Mouse (Mus musculus): Measurements from ENCODE around the gene Smyd4.
"Not testable (repeated sequence)": the region's sequence is repeated elsewhere in the genome, so short reads cannot be mapped to it uniquely, and the experiment has no call there.

Gene Smyd4

GRCm38 (mm10) chr11:75344716-75345115 is 3.5 kb upstream of the Smyd4 start:
- no peak for DNase-seq (ENCODE audit: low read depth, low spot score)

GRCm38 (mm10) chr11:75346556-75347187 is 1.6 kb upstream of the Smyd4 start:
- no peak for DNase-seq (ENCODE audit: low read depth, low spot score)

DNA sequence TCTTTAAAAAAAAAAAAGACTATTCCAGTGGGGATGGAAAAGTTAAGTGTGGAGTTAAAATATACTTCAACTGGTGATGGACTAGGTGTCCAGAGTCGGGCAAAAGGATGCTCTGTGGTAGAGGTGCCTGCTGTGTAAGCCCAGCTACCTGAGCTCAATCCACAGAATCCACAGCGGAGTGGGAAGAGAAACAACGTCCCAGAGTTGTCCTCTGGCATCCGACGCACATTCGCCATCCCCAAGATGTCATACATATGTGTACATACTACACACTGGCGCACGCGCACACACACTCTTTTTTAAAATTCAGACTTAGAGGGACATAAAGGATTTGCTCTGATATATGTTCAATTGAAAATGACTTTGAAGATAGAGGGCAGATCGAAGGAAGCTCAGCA is 1.0 kb upstream of the Smyd4 start:
- no peak for DNase-seq (ENCODE audit: low read depth, low spot score)

GRCm38 (mm10) chr11:75347596-75347995 is 637 bp upstream of the Smyd4 start:
- no peak for DNase-seq (ENCODE audit: low read depth, low spot score)

DNA sequence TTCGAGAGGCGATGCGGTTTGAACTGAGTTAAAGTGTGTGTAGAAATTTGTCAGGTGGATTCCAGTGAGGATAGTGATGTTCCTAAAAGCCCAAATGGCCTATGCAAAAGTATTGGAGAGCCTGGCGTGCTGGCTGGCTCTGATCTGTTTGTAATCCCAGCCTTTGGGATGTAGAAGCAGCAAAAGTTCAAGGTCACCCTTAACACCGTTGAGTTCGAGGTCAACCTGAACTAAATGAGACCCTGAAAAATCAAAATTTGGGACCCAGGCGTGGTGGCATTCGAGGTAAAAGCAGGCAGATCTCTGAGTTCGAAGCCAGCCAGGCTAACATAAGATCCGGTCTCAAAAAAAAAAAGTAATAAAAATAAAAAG is 643 bp downstream of the Smyd4 start:
- DNase-seq (ENCODE audit: low read depth, low spot score), result no peak

DNA sequence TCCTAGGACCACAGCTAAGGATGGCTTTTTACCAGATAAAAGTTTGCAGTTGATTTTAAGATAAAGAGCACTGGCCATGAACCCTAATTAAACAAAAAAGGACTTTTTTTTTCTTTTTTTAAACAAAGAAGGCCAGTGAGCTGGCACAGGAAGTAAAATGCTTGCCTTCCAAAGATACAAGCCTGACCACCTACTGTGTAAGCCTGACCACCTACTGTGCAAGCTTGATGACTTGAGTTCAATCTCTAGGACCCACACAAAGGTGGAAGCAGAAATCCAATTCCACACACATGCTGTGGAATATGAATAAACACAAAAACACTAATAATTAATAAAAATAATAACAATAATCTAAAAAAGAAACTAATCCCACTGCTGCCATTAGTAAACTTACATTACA is 3.0 kb downstream of the Smyd4 start:
- DNase-seq (ENCODE audit: low read depth, low spot score), result no peak

DNA sequence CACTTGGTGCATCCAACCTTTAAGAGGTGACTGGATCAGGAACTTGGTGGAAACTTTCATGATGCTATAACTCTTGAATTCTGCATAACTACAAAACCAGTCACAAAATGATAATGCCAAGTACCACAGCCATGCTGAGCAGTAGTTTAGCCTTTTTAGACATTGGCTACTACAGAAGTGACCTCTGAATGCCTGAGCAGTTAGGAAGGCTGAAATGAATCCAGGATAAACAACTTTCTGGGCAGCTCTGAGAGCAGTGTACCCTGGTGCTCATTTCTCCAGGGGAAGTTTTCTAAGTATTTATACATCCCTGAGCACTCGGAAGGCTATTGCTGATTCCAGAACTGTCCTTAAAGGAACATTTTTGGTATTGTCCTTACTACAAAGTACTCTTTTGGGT is 7.2 kb downstream of the Smyd4 start:
- DNase-seq (ENCODE audit: low read depth, low spot score), result no peak

- DNase-seq (ENCODE audit: low read depth, low spot score), result no peak
Observed at GRCm38 (mm10) chr11:75377125-75377524, 28.9 kb downstream of the Smyd4 start.

- not testable (repeated sequence) for DNase-seq (ENCODE audit: low read depth, low spot score)
Observed at GRCm38 (mm10) chr11:75378786-75379185, 30.6 kb downstream of the Smyd4 start.

DNA sequence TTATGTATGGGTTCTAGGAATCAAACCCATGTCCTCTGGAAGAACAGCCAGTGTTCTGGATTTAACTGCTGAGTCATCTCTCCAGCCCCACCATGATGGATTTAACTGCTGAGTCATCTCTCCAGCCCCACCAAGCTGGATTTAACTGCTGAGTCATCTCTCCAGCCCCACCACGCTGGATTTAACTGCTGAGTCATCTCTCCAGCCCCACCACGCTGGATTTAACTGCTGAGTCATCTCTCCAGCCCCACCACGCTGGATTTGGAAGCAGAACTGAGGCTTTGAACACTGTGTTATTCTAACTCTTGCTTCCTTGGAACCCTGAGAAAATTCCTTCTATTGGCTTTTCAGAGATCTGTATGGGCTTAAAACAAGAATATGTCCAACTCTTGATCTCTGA is 35.3 kb downstream of the Smyd4 start:
- DNase-seq (ENCODE audit: low read depth, low spot score), result not testable (repeated sequence)

- no peak for DNase-seq (ENCODE audit: low read depth, low spot score)
Observed at GRCm38 (mm10) chr11:75395611-75396010, 47.4 kb downstream of the Smyd4 start.

- no peak for DNase-seq (ENCODE audit: low read depth, low spot score)
Observed at GRCm38 (mm10) chr11:75397452-75397851, 49.2 kb downstream of the Smyd4 start.

GRCm38 (mm10) chr11:75399411-75399841 is 51.2 kb downstream of the Smyd4 start:
- DNase-seq (ENCODE audit: low read depth, low spot score), result no peak

DNA sequence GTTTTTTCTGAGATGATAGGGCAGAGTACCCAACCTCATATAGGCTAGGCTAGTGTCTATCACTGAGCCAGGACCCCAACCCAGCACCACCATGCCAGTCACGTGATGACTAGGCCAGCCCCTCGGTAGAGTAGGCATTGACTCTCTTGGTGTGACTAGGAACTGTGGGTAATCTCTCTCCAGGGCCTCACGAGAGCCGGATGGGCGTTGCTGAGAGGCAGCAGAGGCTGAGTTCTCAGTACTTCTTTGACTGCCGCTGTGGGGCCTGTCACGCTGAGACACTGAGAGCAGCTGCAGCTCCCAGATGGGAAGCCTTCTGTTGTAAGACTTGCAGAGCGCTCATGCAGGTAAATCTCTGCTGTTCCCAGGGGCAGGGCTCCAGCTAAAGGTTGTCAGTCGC is 51.9 kb downstream of the Smyd4 start:
- DNase-seq (ENCODE audit: low read depth, low spot score), result no peak

DNA sequence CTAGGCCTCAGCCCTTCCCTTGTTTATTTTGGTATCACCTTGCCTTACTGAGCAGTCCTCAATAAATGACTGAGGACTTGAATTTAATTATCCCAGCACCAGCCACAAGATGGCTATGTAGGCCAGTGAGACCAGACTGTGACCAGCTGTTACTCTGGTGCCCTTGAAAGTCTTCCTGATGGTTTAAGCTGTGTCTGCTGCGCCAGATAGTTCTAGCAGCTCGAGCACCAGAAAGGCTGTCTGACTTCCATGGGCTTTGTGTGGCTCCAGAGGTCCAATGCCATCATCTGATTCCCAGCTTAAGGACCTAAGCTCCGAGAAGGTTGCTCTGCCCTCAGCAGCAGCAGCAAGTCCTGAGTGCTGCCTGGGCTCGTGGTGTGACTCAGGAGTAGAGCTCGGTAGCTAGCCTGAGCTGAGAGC is 54.0 kb downstream of the Smyd4 start:
- DNase-seq (ENCODE audit: low read depth, low spot score), result no peak

GRCm38 (mm10) chr11:75403301-75404052 is 55.2 kb downstream of the Smyd4 start:
- DNase-seq (ENCODE audit: low read depth, low spot score), result no peak

DNA sequence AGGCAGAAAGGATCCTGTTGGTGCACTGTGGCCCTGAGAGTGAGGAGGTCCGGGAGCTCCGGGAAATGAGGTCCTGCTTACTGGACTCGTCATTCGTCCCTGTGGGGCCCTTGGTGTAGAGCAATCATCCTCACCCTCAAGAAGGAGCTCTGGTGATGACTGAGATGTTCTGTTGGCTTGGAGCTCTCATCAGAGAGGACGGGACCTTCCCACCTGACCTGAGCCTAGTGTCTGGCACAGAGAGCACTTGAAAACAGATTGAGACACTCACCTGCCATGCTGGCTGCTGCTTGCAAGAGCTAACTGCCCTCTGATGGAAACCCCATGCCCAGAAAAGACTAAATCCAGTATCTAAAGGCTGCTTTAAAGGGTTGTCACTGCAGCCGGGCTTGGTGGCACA is 56.6 kb downstream of the Smyd4 start:
- no peak for DNase-seq (ENCODE audit: low read depth, low spot score)

DNA sequence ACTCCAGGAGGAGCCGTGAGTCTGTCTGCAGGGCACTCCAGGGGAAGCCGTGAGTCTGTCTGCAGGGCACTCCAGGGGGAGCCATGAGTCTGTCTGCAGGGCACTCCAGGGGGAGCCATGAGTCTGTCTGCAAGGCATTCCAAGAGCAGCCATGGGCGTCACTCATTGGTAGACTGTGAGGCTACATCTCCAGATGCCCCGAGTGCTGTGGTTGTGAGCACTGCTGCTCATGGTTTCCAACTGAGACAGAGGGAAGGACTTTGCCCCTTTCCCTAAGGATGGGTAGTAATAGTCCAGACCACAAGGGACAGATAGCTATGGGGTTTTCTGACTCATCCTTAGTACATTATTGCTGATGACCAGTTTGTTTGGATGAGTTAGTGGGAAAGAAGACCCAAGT is 57.9 kb downstream of the Smyd4 start:
- no peak for DNase-seq (ENCODE audit: low read depth, low spot score)

DNA sequence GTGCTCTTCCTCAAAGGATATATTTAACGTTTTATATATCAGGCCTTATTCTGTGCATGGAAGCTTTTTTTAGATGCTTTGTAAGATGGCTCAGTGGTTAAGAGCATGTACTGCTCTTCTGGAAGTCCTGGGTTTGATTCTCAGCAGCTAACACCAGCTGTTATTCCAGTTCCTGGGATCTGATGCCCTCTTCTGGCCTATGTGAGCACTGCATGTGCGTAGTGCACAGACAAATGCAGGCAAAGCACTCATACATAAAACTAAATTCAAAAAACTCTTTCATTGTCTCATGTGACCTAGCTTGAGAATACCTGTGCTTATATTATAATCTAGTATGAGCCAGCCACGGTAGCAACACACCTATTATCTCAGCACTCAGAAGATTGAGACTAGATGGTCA is 58.6 kb downstream of the Smyd4 start:
- DNase-seq (ENCODE audit: low read depth, low spot score), result no peak

GRCm38 (mm10) chr11:75409679-75410575 is 61.7 kb downstream of the Smyd4 start:
- DNase-seq (ENCODE audit: low read depth, low spot score), result no peak

DNA sequence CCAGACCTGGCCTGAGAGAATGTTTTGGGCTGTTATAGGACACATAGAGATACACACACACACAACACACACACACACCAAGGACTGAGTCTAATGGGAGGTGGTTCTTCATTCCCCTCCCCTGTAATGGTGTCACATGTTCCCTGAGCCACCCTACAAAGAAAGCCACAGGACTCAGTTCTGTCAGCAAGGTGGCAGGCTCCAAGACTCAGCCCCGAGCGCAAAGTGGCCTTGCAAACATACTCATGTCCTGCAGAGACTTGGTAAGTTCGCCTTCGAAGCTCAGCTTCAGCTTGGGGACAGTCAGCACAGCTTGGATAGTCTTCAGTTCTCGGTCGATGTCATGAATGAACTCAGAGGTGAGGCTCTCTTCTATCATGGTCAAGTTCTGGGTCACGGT is 62.4 kb downstream of the Smyd4 start:
- no peak for DNase-seq (ENCODE audit: low read depth, low spot score)

GRCm38 (mm10) chr11:75415096-75415495 is 66.9 kb downstream of the Smyd4 start:
- no peak for DNase-seq (ENCODE audit: low read depth, low spot score)
